Mouse (Mus musculus) lung, embryonic 15.5 days (tissue): ENCODE data around the gene Ppat. TPM values are rescaled to one million over a fixed set of nuclear protein-coding genes. Genes with fewer than 3 reads are reported as not detected.

Experiments used
- ATAC-seq: fragments of 200-750 bp; cut with Nextera tagmentation; 2 replicates; pipeline ENCODE4 v1.8.0; 2017; ENCODE audit warnings: moderate number of reproducible peaks, borderline replicate concordance; ENCODE audit not compliant: low FRiP score, low TSS enrichment; ENCODE audit errors: extremely low read depth
- H3K27ac ChIP-seq: fragments of 300-500 bp; sonication (generic); 2 replicates; pipeline ENCODE4 v1.5.1; 2015; ENCODE audit warnings: moderate library complexity, mild to moderate bottlenecking, inconsistent platforms
- H3K27me3 ChIP-seq: fragments of 300-500 bp; sonication (generic); 2 replicates; pipeline ENCODE4 v1.6.1; 2015; ENCODE audit warnings: inconsistent platforms
- H3K36me3 ChIP-seq: fragments of 300-500 bp; sonication (generic); 2 replicates; pipeline ENCODE4 v1.6.1; 2015; ENCODE audit warnings: inconsistent platforms
- H3K4me1 ChIP-seq: fragments of 300-500 bp; sonication (generic); 2 replicates; pipeline ENCODE4 v1.6.1; 2015; ENCODE audit warnings: inconsistent platforms
- H3K4me2 ChIP-seq: fragments of 300-500 bp; sonication (generic); 2 replicates; pipeline ENCODE4 v1.6.1; 2015; ENCODE audit warnings: inconsistent platforms, mild to moderate bottlenecking, moderate library complexity
- H3K4me3 ChIP-seq: fragments of 300-500 bp; sonication (generic); 2 replicates; pipeline ENCODE4 v1.5.1; 2015; ENCODE audit warnings: mild to moderate bottlenecking, inconsistent platforms
- H3K9ac ChIP-seq: fragments of 300-500 bp; sonication (generic); 2 replicates; pipeline ENCODE4 v1.6.1; 2015; ENCODE audit warnings: inconsistent platforms
- H3K9me3 ChIP-seq: fragments of 300-500 bp; sonication (generic); 2 replicates; pipeline ENCODE4 v1.6.1; 2016; ENCODE audit warnings: inconsistent platforms
- WGBS: fragments of 180-500 bp; shearing (Covaris S2); methylation state at CpG from one replicate; pipeline ENCODE4 v1.1.7; 2015; 5-methylcytosine and 5-hydroxymethylcytosine counted together
- polyA plus RNA-seq: library from polyadenylated mRNA; unstranded; fragments of >200 nt; fragmentation: Nextera tagmentation; extraction: Ambion mirVana; gene quantifications from 2 replicates; pipeline ENCODE4 v1.2.1, GENCODE M21; 2015

Gene Ppat
- polyA plus RNA-seq, 1 experiment from 2014 or later, result 36.1 TPM

GRCm38 (mm10) chr5:76910807-76911206 lies 40.6 kb downstream of the Ppat start:
- no peak overlapping the region for H3K4me3 ChIP-seq
- no peak overlapping the region for H3K27ac ChIP-seq
- H3K4me2 ChIP-seq, result no peak overlapping the region
- WGBS, result 81% methylated on average over 3 of the region's 3 CpGs
- H3K9me3 ChIP-seq, result no peaks in the 10 kb centered on the region
- H3K36me3 ChIP-seq, result peaks cover 19% of the 10 kb centered on the region
- no peaks in the 10 kb centered on the region for H3K27me3 ChIP-seq
- H3K9ac ChIP-seq, result no peak overlapping the region
- H3K4me1 ChIP-seq, result peaks cover 7% of the 10 kb centered on the region; the same call in 1 of the 2 replicates
- ATAC-seq, result no peak

- peak overlapping the region; percentile 56 for H3K9ac ChIP-seq
- no peak overlapping the region for H3K27ac ChIP-seq
- H3K4me1 ChIP-seq, result peaks cover 7% of the 10 kb centered on the region; the same call in 1 of the 2 replicates
- H3K36me3 ChIP-seq, result 0 out of 2 replicates have a peak, but pooled peaks cover 8% of the 10 kb centered on the region
- H3K27me3 ChIP-seq, result no peaks in the 10 kb centered on the region
- peak overlapping the region; percentile 62 for H3K4me3 ChIP-seq
- ATAC-seq, result no peak
- H3K9me3 ChIP-seq, result no peaks in the 10 kb centered on the region
- 25% methylated on average over 3 of the region's 3 CpGs for WGBS
- peak overlapping the region; percentile 76 for H3K4me2 ChIP-seq
Measured at GRCm38 (mm10) chr5:76906155-76906499, 45.3 kb downstream of the Ppat start.

GRCm38 (mm10) chr5:76905405-76906154 lies 45.8 kb downstream of the Ppat start, which contains the start of gene Aasdh:
Gene Aasdh, minus strand, starts transcription at chr5:76905514.
- peak; percentile 98 for ATAC-seq
- under 1% methylated on average over 47 of the region's 47 CpGs for WGBS
- H3K4me1 ChIP-seq, result peaks cover 7% of the 10 kb centered on the region; the same call in 1 of the 2 replicates

GRCm38 (mm10) chr5:76904713-76905404 lies 46.5 kb downstream of the Ppat start:
- WGBS, result 2% methylated on average over 19 of the region's 19 CpGs
- Histone ChIP-seq H3K9me3 (no peaks in the 10 kb centered on the region), H3K4me2 (peak overlapping the region; percentile 76), H3K36me3 (0 out of 2 replicates have a peak, but pooled peaks cover 11% of the 10 kb centered on the region), H3K4me3 (peak overlapping the region; percentile 62), H3K27ac (peak overlapping the region; percentile 72), H3K9ac (peak overlapping the region; percentile 72), H3K4me1 (peaks cover 7% of the 10 kb centered on the region; the same call in 1 of the 2 replicates), H3K27me3 (no peaks in the 10 kb centered on the region)
- ATAC-seq, result no peak

More at GRCm38 (mm10) chr5:76905405-76906154, 45.8 kb downstream of the Ppat start, which contains the start of gene Aasdh:
- peak within 1 kb of the TSS; percentile 62 for H3K4me3 ChIP-seq
- no peaks in the 10 kb centered on the region for H3K27me3 ChIP-seq
- peak within 1 kb of the TSS; percentile 72 for H3K9ac ChIP-seq
- peak within 1 kb of the TSS; percentile 76 for H3K4me2 ChIP-seq
- 0 out of 2 replicates have a peak, but pooled peaks cover 10% of the 10 kb centered on the region for H3K36me3 ChIP-seq
- no peaks in the 10 kb centered on the region for H3K9me3 ChIP-seq
- H3K27ac ChIP-seq, result peak within 1 kb of the TSS; percentile 81

- Histone ChIP-seq H3K27ac (no peak overlapping the region), H3K4me3 (no peak overlapping the region), H3K9ac (no peak overlapping the region), H3K4me2 (no peak overlapping the region), H3K27me3 (no peaks in the 10 kb centered on the region), H3K9me3 (no peaks in the 10 kb centered on the region), H3K36me3 (peaks cover 10% of the 10 kb centered on the region; the same call in 1 of the 2 replicates), H3K4me1 (peaks cover 7% of the 10 kb centered on the region; the same call in 1 of the 2 replicates)
- WGBS, result 60% methylated on average over 4 of the region's 4 CpGs
- ATAC-seq, result no peak
Measured at GRCm38 (mm10) chr5:76902131-76902530, 49.2 kb downstream of the Ppat start.

- peak overlapping the region; percentile 23; the same call in 1 of the 2 replicates for H3K27ac ChIP-seq
- peaks cover 36% of the 10 kb centered on the region for H3K36me3 ChIP-seq
- no peak overlapping the region for H3K4me3 ChIP-seq
- no peaks in the 10 kb centered on the region for H3K27me3 ChIP-seq
- no peaks in the 10 kb centered on the region for H3K9me3 ChIP-seq
- no peak for ATAC-seq
- no peaks in the 10 kb centered on the region for H3K4me1 ChIP-seq
- 74% methylated on average over 2 of the region's 2 CpGs for WGBS
- H3K4me2 ChIP-seq, result no peak overlapping the region
- H3K9ac ChIP-seq, result no peak overlapping the region
Measured at GRCm38 (mm10) chr5:76893084-76893483, 58.3 kb downstream of the Ppat start.

- no peaks in the 10 kb centered on the region for H3K9me3 ChIP-seq
- H3K27me3 ChIP-seq, result no peaks in the 10 kb centered on the region
- H3K4me1 ChIP-seq, result no peaks in the 10 kb centered on the region
- WGBS, result 35% methylated on average over 2 of the region's 2 CpGs
- no peak overlapping the region for H3K4me3 ChIP-seq
- peak overlapping the region; percentile 23; the same call in 1 of the 2 replicates for H3K27ac ChIP-seq
- no peak overlapping the region for H3K4me2 ChIP-seq
- no peak overlapping the region for H3K9ac ChIP-seq
- peaks cover 39% of the 10 kb centered on the region for H3K36me3 ChIP-seq
- ATAC-seq, result no peak
Measured at GRCm38 (mm10) chr5:76892608-76893007, 58.8 kb downstream of the Ppat start.

- no peak for ATAC-seq
- 87% methylated on average over 2 of the region's 2 CpGs for WGBS
Measured at GRCm38 (mm10) chr5:76887011-76887410, 64.4 kb downstream of the Ppat start.

GRCm38 (mm10) chr5:76884107-76884506 lies 67.3 kb downstream of the Ppat start:
- H3K4me2 ChIP-seq, result no peak overlapping the region
- no peak overlapping the region for H3K4me3 ChIP-seq
- H3K36me3 ChIP-seq, result peaks cover 37% of the 10 kb centered on the region
- H3K9ac ChIP-seq, result no peak overlapping the region
- no peak for ATAC-seq
- H3K27me3 ChIP-seq, result no peaks in the 10 kb centered on the region
- WGBS, result 77% methylated on average over 1 of the region's 1 CpGs
- no peaks in the 10 kb centered on the region for H3K4me1 ChIP-seq
- no peak overlapping the region for H3K27ac ChIP-seq
- no peaks in the 10 kb centered on the region for H3K9me3 ChIP-seq

More at GRCm38 (mm10) chr5:76887011-76887410, 64.4 kb downstream of the Ppat start:
- Histone ChIP-seq H3K4me2 (no peak overlapping the region), H3K9me3 (no peaks in the 10 kb centered on the region), H3K9ac (no peak overlapping the region), H3K4me3 (no peak overlapping the region), H3K4me1 (no peaks in the 10 kb centered on the region), H3K27ac (no peak overlapping the region), H3K27me3 (no peaks in the 10 kb centered on the region), H3K36me3 (peaks cover 43% of the 10 kb centered on the region)

- H3K27me3 ChIP-seq, result no peaks in the 10 kb centered on the region
- WGBS, result 86% methylated on average over 25 of the region's 25 CpGs
- ATAC-seq, result no peak
- no peak overlapping the region for H3K4me3 ChIP-seq
- H3K4me2 ChIP-seq, result no peak overlapping the region
- H3K9ac ChIP-seq, result no peak overlapping the region
- no peak overlapping the region for H3K27ac ChIP-seq
- no peaks in the 10 kb centered on the region for H3K4me1 ChIP-seq
- H3K9me3 ChIP-seq, result no peaks in the 10 kb centered on the region
- H3K36me3 ChIP-seq, result peaks cover 36% of the 10 kb centered on the region
Measured at GRCm38 (mm10) chr5:76876106-76876758, 75.1 kb downstream of the Ppat start.

- peak overlapping the region; percentile 50 for H3K4me2 ChIP-seq
- peak overlapping the region; percentile 31 for H3K4me3 ChIP-seq
- 66% methylated on average over 6 of the region's 6 CpGs for whole genome bisulfite sequencing
- no peak for ATAC-seq
- H3K9ac ChIP-seq, result 0 out of 2 replicates have a peak overlapping the region, but pooled peaks have one; percentile 0
- peaks cover 15% of the 10 kb centered on the region; the same call in 1 of the 2 replicates for H3K36me3 ChIP-seq
- H3K4me1 ChIP-seq, result no peaks in the 10 kb centered on the region; the same call in 1 of the 2 replicates
- no peaks in the 10 kb centered on the region for H3K27me3 ChIP-seq
- H3K27ac ChIP-seq, result no peak overlapping the region
- no peaks in the 10 kb centered on the region for H3K9me3 ChIP-seq
Measured at GRCm38 (mm10) chr5:76869553-76869952, 81.8 kb downstream of the Ppat start.
